In the genomic region with DNA sequence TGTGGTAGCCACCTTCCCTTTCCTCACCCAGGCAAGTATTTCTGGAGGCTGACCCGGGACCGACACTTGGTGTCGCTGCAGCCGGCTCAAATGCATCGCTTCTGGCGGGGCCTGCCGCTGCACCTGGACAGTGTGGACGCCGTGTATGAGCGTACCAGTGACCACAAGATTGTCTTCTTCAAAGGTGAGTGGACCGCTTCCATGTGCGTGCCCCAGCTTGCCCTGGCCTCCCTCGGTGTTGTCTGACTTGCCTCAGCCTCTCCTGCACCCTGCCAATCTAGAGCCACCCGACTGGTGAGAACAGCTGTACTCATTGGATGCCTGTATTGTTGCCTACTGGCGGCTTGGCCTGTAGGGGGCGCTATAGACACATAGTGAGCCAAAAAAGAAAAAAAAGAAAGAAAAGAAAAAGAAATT, we compare ENCODE assay signal across 9 mouse cellular contexts. TPM values are rescaled to one million over a fixed set of nuclear protein-coding genes. Genes with fewer than 3 reads are reported as not detected.
DNase-seq lines count a peak whose midpoint lies in the region; ATAC-seq and TF ChIP-seq lines count a peak whose summit lies in the region.
"Had no signal": no experiment of that assay in that cellular context is flagged by ENCODE, and none has a peak within 500 bp of the region (broad histone marks: within the 10 kb centered on the region; RNA-seq: fewer than 3 reads in every experiment).

No protein-coding gene starts in this region.

- no peaks in the 10 kb centered on the region for H3K27me3 ChIP-seq in cerebellum, adult 2 months (ENCODE audit: control insufficient read depth, insufficient read depth, low read length)
- no peaks in the 10 kb centered on the region for H3K27me3 ChIP-seq in neural tube, embryonic 15.5 days (replicated peaks)
- H3K27me3 ChIP-seq in intestine, embryonic 14.5 days (replicated peaks; ENCODE audit: control insufficient read depth, insufficient read depth, low read length): no peaks in the 10 kb centered on the region
- H3K27me3 ChIP-seq in heart, embryonic 10.5 days (ENCODE audit: insufficient read depth, poor library complexity, severe bottlenecking): no peaks in the 10 kb centered on the region
- H3K27me3 ChIP-seq: limb, embryonic 15.5 days had no signal

- peak; percentile 18; the same call in 1 of the 2 replicates for TF ChIP-seq CTCF in cerebellum, adult 2 months (IDR thresholded peaks at IDR 0.05; ENCODE audit: borderline replicate concordance, insufficient read depth, low read depth, low read length)

- H3K9ac ChIP-seq in neural tube, embryonic 15.5 days (replicated peaks): no peak overlapping the region
- H3K9ac ChIP-seq in intestine, embryonic 14.5 days (ENCODE audit: low read length): no peak overlapping the region
- H3K9ac ChIP-seq: limb, embryonic 15.5 days had no signal

- H3K9me3 ChIP-seq in neural tube, embryonic 15.5 days (replicated peaks): no peaks in the 10 kb centered on the region
- no peaks in the 10 kb centered on the region for H3K9me3 ChIP-seq in intestine, embryonic 14.5 days (ENCODE audit: control insufficient read depth, low read length)
- H3K9me3 ChIP-seq in heart, embryonic 10.5 days: no peaks in the 10 kb centered on the region
- H3K9me3 ChIP-seq: limb, embryonic 15.5 days had no signal

- no peak for ATAC-seq in neural tube, embryonic 15.5 days (ENCODE audit: low FRiP score)
- ATAC-seq in intestine, embryonic 14.5 days (replicated peaks; ENCODE audit: low FRiP score, low TSS enrichment, low read depth): peak; percentile 41; the same call in 1 of the 2 replicates

- H3K4me1 ChIP-seq in cerebellum, adult 2 months (ENCODE audit: control insufficient read depth, insufficient read depth, low read length): no peaks in the 10 kb centered on the region
- no peaks in the 10 kb centered on the region for H3K4me1 ChIP-seq in neural tube, embryonic 15.5 days
- no peaks in the 10 kb centered on the region for H3K4me1 ChIP-seq in intestine, embryonic 14.5 days (replicated peaks; ENCODE audit: control insufficient read depth, insufficient read depth, low read length)
- H3K4me1 ChIP-seq in heart, embryonic 10.5 days: no peaks in the 10 kb centered on the region
- H3K4me1 ChIP-seq: limb, embryonic 15.5 days had no signal

- WGBS in cerebellum, adult 2 months: 59% methylated on average over 16 of the region's 16 CpGs
- 48% methylated on average over 16 of the region's 16 CpGs for WGBS in neural tube, embryonic 15.5 days
- 52% methylated on average over 16 of the region's 16 CpGs for WGBS in intestine, embryonic 14.5 days
- 41% methylated on average over 16 of the region's 16 CpGs for WGBS in heart, embryonic 10.5 days

- H3K36me3 ChIP-seq in neural tube, embryonic 15.5 days: peaks cover 38% of the 10 kb centered on the region
- H3K36me3 ChIP-seq in intestine, embryonic 14.5 days (ENCODE audit: control insufficient read depth, insufficient read depth, low read length): 0 out of 2 replicates have a peak, but pooled peaks cover 3% of the 10 kb centered on the region
- H3K36me3 ChIP-seq in heart, embryonic 10.5 days: 0 out of 2 replicates have a peak, but pooled peaks cover 2% of the 10 kb centered on the region
- H3K36me3 ChIP-seq: limb, embryonic 15.5 days had no signal

- no peak overlapping the region for H3K4me2 ChIP-seq in neural tube, embryonic 15.5 days
- no peak overlapping the region for H3K4me2 ChIP-seq in intestine, embryonic 14.5 days (ENCODE audit: low read length)
- H3K4me2 ChIP-seq: limb, embryonic 15.5 days had no signal

- TF ChIP-seq POLR2A in cerebellum, adult 2 months (IDR thresholded peaks at IDR 0.05; ENCODE audit: borderline replicate concordance, insufficient read depth, low read length): no peak

- no peak for DNase-seq in cerebellum, adult 2 months
- DNase-seq in cerebellum, postnatal 4 days (ENCODE audit: low spot score in 2 of 2): no peak
- DNase-seq in neural tube, embryonic 10.5 days (ENCODE audit: extremely low spot score, low spot score): peak; percentile 33
- DNase-seq in intestine, embryonic 14.5 days (ENCODE audit: low spot score): peak; percentile 58
- peak; percentile 18 for DNase-seq in naive thymus-derived CD4-positive, alpha-beta T cell, adult 2 months (ENCODE audit: low read depth)
- no peak for DNase-seq in gastrocnemius, postnatal 4 days (ENCODE audit: low spot score in 2 of 2)
- no peak for DNase-seq in heart, embryonic 10.5 days (ENCODE audit: low spot score)

- no peak overlapping the region for H3K4me3 ChIP-seq in cerebellum, adult 2 months (replicated peaks; ENCODE audit: insufficient read depth, low read depth, low read length)
- H3K4me3 ChIP-seq in neural tube, embryonic 15.5 days (replicated peaks): no peak overlapping the region
- H3K4me3 ChIP-seq in intestine, embryonic 14.5 days (ENCODE audit: low read depth, low read length): no peak overlapping the region
- H3K4me3 ChIP-seq in heart, embryonic 10.5 days: no peak overlapping the region
- H3K4me3 ChIP-seq: limb, embryonic 15.5 days had no signal

- H3K27ac ChIP-seq in cerebellum, adult 2 months (ENCODE audit: insufficient read depth, low read length): no peak overlapping the region
- H3K27ac ChIP-seq in neural tube, embryonic 15.5 days (replicated peaks): no peak overlapping the region
- H3K27ac ChIP-seq in intestine, embryonic 14.5 days (ENCODE audit: low read depth): no peak overlapping the region
- no peak overlapping the region for H3K27ac ChIP-seq in heart, embryonic 10.5 days
- H3K27ac ChIP-seq: limb, embryonic 15.5 days had no signal

RNA-seq across cellular contexts. Expression of a gene that starts 18.1 kb away (rescaled TPM):
- 22.8 and 25.2 TPM in 2 replicates for polyA plus RNA-seq in cerebellum, adult 2 months (2012; rRNA removed)
- 10.1 and 12.0 TPM in 2 replicates for polyA plus RNA-seq in neural tube, embryonic 15.5 days (2015; fragmentation: Nextera tagmentation; extraction: Ambion mirVana)
- polyA plus RNA-seq in intestine, embryonic 14.5 days (2014; fragmentation: Nextera tagmentation; extraction: Ambion mirVana): 2.9 and 3.8 TPM in 2 replicates
- 1 to 10 TPM; 1.8 to 2.2 TPM for total RNA-seq in gastrocnemius, postnatal 4 days (2021)
- 0.71 and 1.3 TPM in 2 replicates for polyA plus RNA-seq in heart, embryonic 10.5 days (2016; fragmentation: Nextera tagmentation; extraction: Ambion mirVana)

Comparison
In these comparisons a context has a peak if more than half of its experiments do, and no peak if none do; other contexts are left out.
1. DNase-seq: peak in neural tube, embryonic 10.5 days (single experiment), intestine, embryonic 14.5 days (single experiment) and naive thymus-derived CD4-positive, alpha-beta T cell, adult 2 months (single experiment); none in cerebellum, adult 2 months (0 of 2), cerebellum, postnatal 4 days (0 of 2), gastrocnemius, postnatal 4 days (0 of 2) and heart, embryonic 10.5 days (single experiment).